In the genomic region with DNA sequence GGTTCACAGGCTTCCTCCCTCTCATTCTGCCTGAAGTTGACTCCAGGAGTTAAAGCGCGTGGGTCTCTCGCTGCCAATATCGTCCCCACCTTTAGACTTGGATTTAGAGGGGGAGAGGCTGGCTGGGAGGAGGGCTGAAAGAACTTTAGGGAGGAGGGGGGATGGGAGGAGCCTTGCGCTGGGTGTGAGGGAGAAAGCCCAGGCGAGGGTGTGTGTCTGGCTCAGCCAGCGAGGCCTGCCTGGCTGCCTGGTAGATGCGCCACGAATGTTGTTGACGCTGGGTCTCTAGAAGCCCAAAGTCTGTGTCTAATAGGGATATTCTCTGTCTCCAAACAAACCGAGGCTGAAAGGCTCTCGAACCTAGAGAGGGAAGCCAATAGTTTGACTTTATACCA, we compare ENCODE assay signal across 8 mouse cellular contexts. TPM values are rescaled to one million over a fixed set of nuclear protein-coding genes. Genes with fewer than 3 reads are reported as not detected.
DNase-seq lines count a peak whose midpoint lies in the region; ATAC-seq and TF ChIP-seq lines count a peak whose summit lies in the region.

No protein-coding gene starts in this region.

- DNase-seq in ovary, postnatal 10 days (ENCODE audit: low spot score) = peak; percentile 31
- DNase-seq in ovary, postnatal 14 days (ENCODE audit: low spot score) = no peak
- peak; percentile 73 for DNase-seq in cerebellum, adult 9-11 months
- peak; percentile 52 to 64 for DNase-seq in gastrocnemius, postnatal 36 days
- DNase-seq in kidney, postnatal 0 days (ENCODE audit: low spot score) = no peak
- no peak for DNase-seq in adipocyte (ENCODE audit: low spot score)
- no peak for DNase-seq in thymus, postnatal 4 days

- H3K4me2 ChIP-seq in kidney, postnatal 0 days (ENCODE audit: low read length) = peak overlapping the region; percentile 69
- peak overlapping the region; percentile 86; the same call in 1 of the 2 replicates for H3K4me2 ChIP-seq in midbrain, embryonic 12.5 days (replicated peaks)

- H3K9me3 ChIP-seq in kidney, postnatal 0 days (replicated peaks; ENCODE audit: low read length) = no peaks in the 10 kb centered on the region
- H3K9me3 ChIP-seq in midbrain, embryonic 12.5 days = no peaks in the 10 kb centered on the region

- no peak for TF ChIP-seq CTCF in kidney, postnatal 0 days (IDR thresholded peaks at IDR 0.05; ENCODE audit: low read depth)

- H3K36me3 ChIP-seq in kidney, postnatal 0 days (ENCODE audit: insufficient read depth, low read length) = no peaks in the 10 kb centered on the region
- H3K36me3 ChIP-seq in midbrain, embryonic 12.5 days = no peaks in the 10 kb centered on the region

- peak overlapping the region; percentile 68; the same call in 1 of the 2 replicates for H3K9ac ChIP-seq in kidney, postnatal 0 days (ENCODE audit: low read depth, low read length)
- H3K9ac ChIP-seq in midbrain, embryonic 12.5 days (replicated peaks) = no peak overlapping the region

- intact Hi-C loops in gastrocnemius, postnatal 36 days (cut with DNase I) = no loop called here

- H3K27ac ChIP-seq in kidney, postnatal 0 days = peak overlapping the region; percentile 60
- H3K27ac ChIP-seq in midbrain, embryonic 12.5 days (replicated peaks) = no peak overlapping the region; the same call in 1 of the 2 replicates

- no peak for ATAC-seq in kidney, postnatal 0 days (replicated peaks; ENCODE audit: low FRiP score, low read depth)
- no peak for ATAC-seq in midbrain, embryonic 12.5 days (ENCODE audit: low FRiP score, low read depth)

- 17% methylated on average over 12 of the region's 12 CpGs for WGBS in kidney, postnatal 0 days
- 4% methylated on average over 12 of the region's 12 CpGs for WGBS in midbrain, embryonic 12.5 days

- no peaks in the 10 kb centered on the region for H3K27me3 ChIP-seq in kidney, postnatal 0 days (ENCODE audit: insufficient read depth, low read length)
- H3K27me3 ChIP-seq in midbrain, embryonic 12.5 days = peaks cover 83% of the 10 kb centered on the region

- H3K4me3 ChIP-seq in kidney, postnatal 0 days (replicated peaks; ENCODE audit: low read depth, low read length) = peak overlapping the region; percentile 70
- peak overlapping the region; percentile 54; the same call in 1 of the 2 replicates for H3K4me3 ChIP-seq in midbrain, embryonic 12.5 days

- H3K4me1 ChIP-seq in kidney, postnatal 0 days (replicated peaks; ENCODE audit: insufficient read depth, low read length) = peaks cover 25% of the 10 kb centered on the region
- peaks cover 23% of the 10 kb centered on the region for H3K4me1 ChIP-seq in midbrain, embryonic 12.5 days

RNA-seq across cellular contexts. Expression of a gene that starts 0.8 kb away (rescaled TPM):
- total RNA-seq in gastrocnemius, postnatal 36 days (2021) = 1 to 10 TPM; 9.3 to 9.9 TPM
- polyA plus RNA-seq in kidney, postnatal 0 days (2015; fragmentation: Nextera tagmentation; extraction: Ambion mirVana) = 23.2 and 23.5 TPM in 2 replicates
- 13.6 and 19.2 TPM in 2 replicates for polyA plus RNA-seq in midbrain, embryonic 12.5 days (2016; fragmentation: Nextera tagmentation; extraction: Ambion mirVana)

RNA-seq across cellular contexts. Expression of a gene that starts 12.3 kb away (rescaled TPM):
- total RNA-seq in gastrocnemius, postnatal 36 days (2021) = not detected
- 0.23 and 0.38 TPM in 2 replicates for polyA plus RNA-seq in kidney, postnatal 0 days (2015; fragmentation: Nextera tagmentation; extraction: Ambion mirVana)
- polyA plus RNA-seq in midbrain, embryonic 12.5 days (2016; fragmentation: Nextera tagmentation; extraction: Ambion mirVana) = 0.26 and 0.28 TPM in 2 replicates

RNA-seq across cellular contexts. Expression of a gene that starts 21.2 kb away (rescaled TPM):
- total RNA-seq in gastrocnemius, postnatal 36 days (2021) = 10 to 100 TPM; 12.8 to 13.4 TPM
- 68.2 and 73.2 TPM in 2 replicates for polyA plus RNA-seq in kidney, postnatal 0 days (2015; fragmentation: Nextera tagmentation; extraction: Ambion mirVana)
- 51.9 and 57.7 TPM in 2 replicates for polyA plus RNA-seq in midbrain, embryonic 12.5 days (2016; fragmentation: Nextera tagmentation; extraction: Ambion mirVana)

RNA-seq across cellular contexts. Expression of a gene that starts 26.3 kb away (rescaled TPM):
- total RNA-seq in gastrocnemius, postnatal 36 days (2021) = 1 to 10 TPM in 1 of 2 experiments, under 1 TPM in 1; 0.69 to 1.3 TPM
- 0.69 and 1.2 TPM in 2 replicates for polyA plus RNA-seq in kidney, postnatal 0 days (2015; fragmentation: Nextera tagmentation; extraction: Ambion mirVana)
- polyA plus RNA-seq in midbrain, embryonic 12.5 days (2016; fragmentation: Nextera tagmentation; extraction: Ambion mirVana) = 0.84 and 1.6 TPM in 2 replicates

RNA-seq across cellular contexts. Expression of a gene that starts 38.0 kb away (rescaled TPM):
- total RNA-seq in gastrocnemius, postnatal 36 days (2021) = under 1 TPM; 0.74 to 0.87 TPM
- 6.1 and 7.5 TPM in 2 replicates for polyA plus RNA-seq in kidney, postnatal 0 days (2015; fragmentation: Nextera tagmentation; extraction: Ambion mirVana)
- polyA plus RNA-seq in midbrain, embryonic 12.5 days (2016; fragmentation: Nextera tagmentation; extraction: Ambion mirVana) = 33.6 and 38.4 TPM in 2 replicates

Comparison
In these comparisons a context has a peak if more than half of its experiments do, and no peak if none do; other contexts are left out.
1. DNase-seq: peak in ovary, postnatal 10 days (single experiment), cerebellum, adult 9-11 months (single experiment) and gastrocnemius, postnatal 36 days (2 of 2); none in ovary, postnatal 14 days (single experiment), kidney, postnatal 0 days (single experiment), adipocyte (single experiment) and thymus, postnatal 4 days (single experiment).